Mouse (Mus musculus): Measurements from ENCODE around the gene Dgkg. TPM values are rescaled to one million over a fixed set of nuclear protein-coding genes. Genes with fewer than 3 reads are reported as not detected.
A peak's percentile ranks its signal among the peaks of the same experiment; 100 is the strongest.

Dgkg gene
- polyA plus RNA-seq, 1 experiment from 2014 or later, result 0.35 TPM

GRCm38 (mm10) chr16:22467111-22467510 lies 189.9 kb downstream of the Dgkg start:
- no peak overlapping the region for H3K9ac ChIP-seq
- no peaks in the 10 kb centered on the region for H3K36me3 ChIP-seq
- no peaks in the 10 kb centered on the region for H3K9me3 ChIP-seq
- 85% methylated on average over 2 of the region's 2 CpGs for WGBS
- H3K4me3 ChIP-seq, result no peak overlapping the region
- no peak overlapping the region for H3K4me2 ChIP-seq
- ATAC-seq (ENCODE audit: insufficient number of reproducible peaks, low FRiP score, low TSS enrichment, low read depth), result no peak
- no peak overlapping the region for H3K27ac ChIP-seq
- H3K27me3 ChIP-seq, result no peaks in the 10 kb centered on the region
- H3K4me1 ChIP-seq, result peaks cover 9% of the 10 kb centered on the region

GRCm38 (mm10) chr16:22466381-22466780 lies 190.6 kb downstream of the Dgkg start:
- no peaks in the 10 kb centered on the region for H3K27me3 ChIP-seq
- H3K4me1 ChIP-seq, result peaks cover 9% of the 10 kb centered on the region
- WGBS, result 34% methylated on average over 11 of the region's 11 CpGs
- no peak overlapping the region for H3K9ac ChIP-seq
- no peak overlapping the region for H3K4me3 ChIP-seq
- ATAC-seq (ENCODE audit: insufficient number of reproducible peaks, low FRiP score, low TSS enrichment, low read depth), result no peak
- no peak overlapping the region; the same call in 1 of the 2 replicates for H3K27ac ChIP-seq
- no peak overlapping the region for H3K4me2 ChIP-seq
- no peaks in the 10 kb centered on the region for H3K9me3 ChIP-seq
- H3K36me3 ChIP-seq, result no peaks in the 10 kb centered on the region

- Histone ChIP-seq H3K9ac (no peak overlapping the region), H3K4me2 (no peak overlapping the region), H3K27me3 (no peaks in the 10 kb centered on the region), H3K4me3 (no peak overlapping the region), H3K4me1 (peaks cover 9% of the 10 kb centered on the region), H3K9me3 (no peaks in the 10 kb centered on the region), H3K36me3 (no peaks in the 10 kb centered on the region), H3K27ac (no peak overlapping the region)
- WGBS, result 63% methylated on average over 3 of the region's 3 CpGs
- no peak for ATAC-seq (ENCODE audit: insufficient number of reproducible peaks, low FRiP score, low TSS enrichment, low read depth)
These were observed 194.8 kb downstream of the Dgkg start for GRCm38 (mm10) chr16:22462220-22462619.

DNA sequence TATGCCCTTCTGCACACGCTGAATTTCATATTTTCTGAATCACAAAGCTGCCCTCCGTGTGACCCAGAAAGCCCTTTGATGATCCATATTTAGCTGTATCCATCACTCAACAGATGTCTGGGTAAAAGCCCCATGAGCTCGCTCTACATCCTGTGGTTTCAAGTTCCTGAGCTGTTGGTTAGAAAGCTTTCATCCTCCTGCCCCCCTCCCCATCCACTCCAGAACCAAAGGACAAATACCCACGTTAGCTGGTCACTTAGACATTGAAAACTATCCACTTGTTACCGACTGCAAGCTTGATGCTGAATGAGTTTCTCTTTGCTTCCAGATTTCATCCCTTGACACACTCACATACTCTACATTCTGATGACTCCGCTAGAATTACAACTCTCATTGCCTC lies 195.3 kb downstream of the Dgkg start:
- 56% methylated on average over 6 of the region's 6 CpGs for WGBS
- Histone ChIP-seq H3K9me3 (no peaks in the 10 kb centered on the region), H3K4me3 (no peak overlapping the region), H3K4me2 (no peak overlapping the region), H3K36me3 (no peaks in the 10 kb centered on the region), H3K9ac (no peak overlapping the region), H3K4me1 (peaks cover 9% of the 10 kb centered on the region), H3K27me3 (no peaks in the 10 kb centered on the region), H3K27ac (no peak overlapping the region)
- ATAC-seq (ENCODE audit: insufficient number of reproducible peaks, low FRiP score, low TSS enrichment, low read depth), result no peak

GRCm38 (mm10) chr16:22460960-22461359 lies 196.1 kb downstream of the Dgkg start:
- H3K27me3 ChIP-seq, result no peaks in the 10 kb centered on the region
- H3K4me3 ChIP-seq, result no peak overlapping the region
- peaks cover 5% of the 10 kb centered on the region; the same call in 1 of the 2 replicates for H3K4me1 ChIP-seq
- no peaks in the 10 kb centered on the region for H3K36me3 ChIP-seq
- H3K4me2 ChIP-seq, result no peak overlapping the region
- 67% methylated on average over 1 of the region's 1 CpGs for whole genome bisulfite sequencing
- no peak for ATAC-seq (ENCODE audit: insufficient number of reproducible peaks, low FRiP score, low TSS enrichment, low read depth)
- H3K9me3 ChIP-seq, result no peaks in the 10 kb centered on the region
- H3K27ac ChIP-seq, result no peak overlapping the region
- no peak overlapping the region for H3K9ac ChIP-seq

- WGBS, result 82% methylated on average over 9 of the region's 9 CpGs
- no peak overlapping the region for H3K4me2 ChIP-seq
- H3K27ac ChIP-seq, result no peak overlapping the region
- no peaks in the 10 kb centered on the region for H3K9me3 ChIP-seq
- H3K36me3 ChIP-seq, result no peaks in the 10 kb centered on the region
- no peak overlapping the region for H3K9ac ChIP-seq
- no peaks in the 10 kb centered on the region for H3K27me3 ChIP-seq
- H3K4me1 ChIP-seq, result no peaks in the 10 kb centered on the region
- ATAC-seq (ENCODE audit: insufficient number of reproducible peaks, low FRiP score, low TSS enrichment, low read depth), result no peak
- no peak overlapping the region for H3K4me3 ChIP-seq
These were observed 204.9 kb downstream of the Dgkg start for GRCm38 (mm10) chr16:22452082-22452481.

DNA sequence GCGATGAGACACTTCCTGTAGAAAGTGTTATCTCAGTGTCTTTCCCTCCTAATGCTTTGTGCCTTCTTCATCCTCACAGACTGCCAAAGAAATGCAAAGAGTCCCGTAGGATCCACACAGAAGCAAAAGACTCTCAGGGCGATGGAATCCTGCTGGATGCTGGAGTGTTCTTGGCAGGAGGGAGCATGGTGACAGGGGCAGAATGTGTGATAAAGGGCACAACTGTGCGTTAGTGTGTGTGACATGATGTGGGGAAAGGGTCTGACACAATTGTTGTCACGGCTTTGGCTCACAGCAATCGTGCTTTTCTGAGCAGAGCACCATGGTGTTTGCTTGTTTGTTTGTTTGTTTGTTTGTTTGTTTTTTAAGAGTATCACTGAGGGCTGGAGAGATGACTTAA lies 208.9 kb downstream of the Dgkg start:
- Histone ChIP-seq H3K4me1 (0 out of 2 replicates have a peak, but pooled peaks cover 5% of the 10 kb centered on the region), H3K9me3 (no peaks in the 10 kb centered on the region), H3K4me3 (no peak overlapping the region), H3K36me3 (no peaks in the 10 kb centered on the region), H3K9ac (no peak overlapping the region), H3K4me2 (no peak overlapping the region), H3K27ac (no peak overlapping the region), H3K27me3 (0 out of 2 replicates have a peak, but pooled peaks cover 2% of the 10 kb centered on the region)
- WGBS, result 76% methylated on average over 6 of the region's 6 CpGs
- ATAC-seq (ENCODE audit: insufficient number of reproducible peaks, low FRiP score, low TSS enrichment, low read depth), result no peak

DNA sequence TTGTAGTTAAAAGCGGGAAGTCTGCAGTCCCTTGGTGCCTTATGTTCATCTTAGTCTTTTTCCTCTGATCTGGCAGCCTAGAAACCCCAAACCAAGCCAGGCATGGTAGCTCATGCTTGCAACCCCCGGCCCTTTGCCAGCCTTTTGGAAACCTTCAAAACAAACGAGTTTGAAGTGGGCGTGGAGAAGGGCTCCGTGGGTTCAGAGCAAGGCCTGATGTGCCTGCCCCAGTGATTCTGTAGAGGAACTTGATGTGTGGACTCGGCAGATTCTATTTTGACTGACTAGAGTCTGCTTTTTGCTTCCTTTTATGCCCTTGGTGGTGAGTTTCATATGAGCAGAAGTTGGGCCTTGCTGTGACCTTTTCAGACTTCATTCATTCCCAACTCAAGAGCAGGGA lies 212.2 kb downstream of the Dgkg start:
- 44% methylated on average over 6 of the region's 6 CpGs for WGBS
- Histone ChIP-seq H3K4me2 (no peak overlapping the region), H3K9me3 (no peaks in the 10 kb centered on the region), H3K27me3 (0 out of 2 replicates have a peak, but pooled peaks cover 2% of the 10 kb centered on the region), H3K27ac (no peak overlapping the region), H3K4me1 (peaks cover 18% of the 10 kb centered on the region), H3K4me3 (no peak overlapping the region), H3K9ac (no peak overlapping the region), H3K36me3 (no peaks in the 10 kb centered on the region)
- ATAC-seq (ENCODE audit: insufficient number of reproducible peaks, low FRiP score, low TSS enrichment, low read depth), result no peak

DNA sequence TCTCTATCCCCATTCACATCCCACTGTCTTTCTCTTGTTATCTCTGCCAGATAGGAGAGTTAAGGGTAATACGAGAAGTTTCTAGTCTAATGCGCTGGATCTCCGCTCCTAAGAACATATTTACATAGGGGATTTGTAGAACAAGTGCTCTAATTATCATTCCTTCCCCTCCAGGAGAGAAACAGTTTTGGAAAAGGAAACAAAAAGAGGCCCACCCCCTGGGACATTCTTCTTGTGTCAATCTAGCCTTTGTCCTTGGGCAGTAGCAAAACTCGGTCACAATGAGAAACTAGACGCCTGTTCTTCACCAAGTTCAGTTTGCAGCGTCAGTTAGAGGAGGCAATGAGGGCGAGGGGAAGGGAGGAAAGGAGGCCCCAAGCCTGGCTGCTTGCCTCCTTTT lies 214.8 kb downstream of the Dgkg start:
- H3K4me2 ChIP-seq, result no peak overlapping the region
- H3K36me3 ChIP-seq, result no peaks in the 10 kb centered on the region
- WGBS, result 73% methylated on average over 7 of the region's 7 CpGs
- H3K9ac ChIP-seq, result no peak overlapping the region
- H3K4me3 ChIP-seq, result no peak overlapping the region
- no peak overlapping the region for H3K27ac ChIP-seq
- H3K4me1 ChIP-seq, result peaks cover 27% of the 10 kb centered on the region
- H3K9me3 ChIP-seq, result no peaks in the 10 kb centered on the region
- ATAC-seq (ENCODE audit: insufficient number of reproducible peaks, low FRiP score, low TSS enrichment, low read depth), result no peak
- 0 out of 2 replicates have a peak, but pooled peaks cover 2% of the 10 kb centered on the region for H3K27me3 ChIP-seq

DNA sequence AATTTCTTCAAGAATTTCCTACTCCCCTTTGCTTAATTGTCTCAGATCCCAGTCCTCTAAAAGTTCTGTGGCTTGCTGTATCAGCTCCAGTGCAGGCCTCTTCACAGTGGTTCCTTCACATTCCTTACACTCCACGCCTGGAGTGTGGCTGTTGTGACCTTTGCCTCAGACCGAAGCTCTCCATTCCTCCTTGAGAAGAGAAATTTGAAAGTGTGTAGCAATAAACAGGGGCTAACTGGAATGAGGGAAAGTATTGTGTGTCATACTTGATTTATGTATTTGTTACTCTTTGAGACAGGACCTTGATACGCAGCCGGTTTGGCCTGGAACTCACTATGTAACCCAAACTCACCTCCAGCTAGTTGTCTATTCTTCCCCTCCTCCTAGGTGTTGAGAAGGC lies 215.7 kb downstream of the Dgkg start:
- H3K27ac ChIP-seq, result no peak overlapping the region
- WGBS, result 67% methylated on average over 4 of the region's 4 CpGs
- no peak overlapping the region for H3K4me2 ChIP-seq
- 0 out of 2 replicates have a peak, but pooled peaks cover 2% of the 10 kb centered on the region for H3K27me3 ChIP-seq
- H3K9ac ChIP-seq, result no peak overlapping the region
- H3K4me3 ChIP-seq, result no peak overlapping the region
- no peaks in the 10 kb centered on the region for H3K9me3 ChIP-seq
- no peaks in the 10 kb centered on the region for H3K36me3 ChIP-seq
- ATAC-seq (ENCODE audit: insufficient number of reproducible peaks, low FRiP score, low TSS enrichment, low read depth), result no peak
- peaks cover 27% of the 10 kb centered on the region for H3K4me1 ChIP-seq

DNA sequence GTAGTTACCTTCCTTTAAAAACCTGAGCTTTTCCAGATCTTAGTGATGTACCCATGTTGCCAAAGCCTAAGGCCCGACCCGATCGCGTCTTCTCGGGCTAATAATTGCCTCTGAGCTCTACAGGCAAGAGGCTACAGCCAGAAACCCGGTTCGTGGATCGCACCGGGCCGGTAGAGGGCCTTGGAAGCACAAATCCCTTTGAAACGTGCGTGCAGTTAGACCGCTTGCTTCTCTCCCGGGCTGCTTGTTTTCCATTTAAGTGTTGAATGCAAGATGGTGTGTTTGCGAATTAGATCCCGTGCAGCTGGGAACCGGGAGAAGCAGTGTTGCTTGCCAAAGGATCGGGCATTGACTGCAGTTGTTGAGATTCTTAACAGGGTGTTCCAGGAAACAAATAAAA lies 216.8 kb downstream of the Dgkg start:
- H3K36me3 ChIP-seq, result no peaks in the 10 kb centered on the region
- H3K27me3 ChIP-seq, result 0 out of 2 replicates have a peak, but pooled peaks cover 2% of the 10 kb centered on the region
- peaks cover 27% of the 10 kb centered on the region for H3K4me1 ChIP-seq
- no peaks in the 10 kb centered on the region for H3K9me3 ChIP-seq
- H3K27ac ChIP-seq, result peak overlapping the region; percentile 86
- no peak for ATAC-seq (ENCODE audit: insufficient number of reproducible peaks, low FRiP score, low TSS enrichment, low read depth)
- H3K4me2 ChIP-seq, result peak overlapping the region; percentile 95
- H3K9ac ChIP-seq, result peak overlapping the region; percentile 10; the same call in 1 of the 2 replicates
- under 1% methylated on average over 18 of the region's 18 CpGs for WGBS
- H3K4me3 ChIP-seq, result peak overlapping the region; percentile 90

DNA sequence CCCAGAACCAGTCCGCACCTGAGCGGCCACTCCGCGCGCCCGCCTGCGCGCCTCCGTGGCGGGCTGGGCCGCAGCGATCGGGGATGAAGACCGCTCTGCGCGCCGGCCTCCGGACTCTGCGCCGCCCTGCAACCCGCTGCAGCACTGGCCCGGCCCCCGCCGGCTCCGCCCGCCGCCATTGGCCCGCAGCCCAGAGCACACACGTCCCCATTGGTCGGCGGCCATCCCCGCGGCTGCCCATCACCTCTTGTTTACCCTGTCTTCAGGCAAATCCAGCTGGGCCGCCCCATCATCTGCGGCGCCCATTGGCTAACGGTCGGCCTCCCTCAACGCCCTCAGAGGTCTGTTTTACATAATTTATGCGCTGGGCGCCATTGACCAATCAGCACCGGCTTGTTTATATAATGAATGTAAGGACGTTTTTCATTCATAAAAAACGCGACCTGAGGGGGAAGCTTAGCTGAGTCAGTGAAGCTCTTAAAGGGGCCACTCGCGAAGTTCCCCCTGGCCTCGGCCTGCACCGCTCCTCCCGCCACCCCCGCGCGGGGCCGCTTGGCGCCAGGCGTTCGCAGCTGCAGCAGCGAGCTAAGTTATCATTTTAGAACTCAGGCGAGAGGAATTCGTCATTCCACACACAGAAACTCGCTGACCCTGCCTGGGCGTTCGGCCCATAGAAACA lies 217.4 kb downstream of the Dgkg start, which contains the start of gene Etv5:
TSS of gene Etv5 (minus strand) at position 221 of the 679 bp plus-strand sequence.
- Histone ChIP-seq H3K27me3 (0 out of 2 replicates have a peak, but pooled peaks cover 2% of the 10 kb centered on the region), H3K4me3 (peak within 1 kb of the TSS; percentile 90), H3K27ac (peak within 1 kb of the TSS; percentile 86), H3K9ac (peak within 1 kb of the TSS; percentile 81), H3K4me2 (peak within 1 kb of the TSS; percentile 95), H3K9me3 (no peaks in the 10 kb centered on the region), H3K4me1 (peaks cover 25% of the 10 kb centered on the region), H3K36me3 (no peaks in the 10 kb centered on the region)
- under 1% methylated on average over 62 of the region's 63 CpGs for WGBS
- ATAC-seq (ENCODE audit: insufficient number of reproducible peaks, low FRiP score, low TSS enrichment, low read depth), result peak; percentile 98
